Mouse (Mus musculus) limb, embryonic 13.5 days (tissue): ENCODE measurements at regions not wholly inside any gene's neighbourhood (a gene's known extent, or its start where the extent isn't known, plus 50 kb on each side); places are given as distances from the start of the nearest gene placed in this dataset.
A peak's percentile ranks its signal among the peaks of the same experiment; 100 is the strongest.

ENCODE experiments used
- ATAC-seq: fragments of 200-750 bp; cut with Nextera tagmentation; 2 replicates; pipeline ENCODE4 v1.8.0; 2017; ENCODE audit warnings: low read depth, moderate number of reproducible peaks, moderate TSS enrichment; ENCODE audit not compliant: low FRiP score
- H3K27ac ChIP-seq: fragments of 300-500 bp; sonication (generic); 2 replicates; pipeline ENCODE4 v1.5.1; 2015; ENCODE audit warnings: inconsistent platforms, mild to moderate bottlenecking, moderate library complexity
- H3K27me3 ChIP-seq: fragments of 300-500 bp; sonication (generic); 2 replicates; pipeline ENCODE4 v1.6.1; 2015; ENCODE audit warnings: mild to moderate bottlenecking, inconsistent platforms
- H3K36me3 ChIP-seq: fragments of 300-500 bp; sonication (generic); 2 replicates; pipeline ENCODE4 v1.6.1; 2015; ENCODE audit warnings: inconsistent platforms, mild to moderate bottlenecking, moderate library complexity
- H3K4me1 ChIP-seq: fragments of 300-500 bp; sonication (generic); 2 replicates; pipeline ENCODE4 v1.6.1; 2015; ENCODE audit warnings: inconsistent platforms
- H3K4me2 ChIP-seq: fragments of 300-500 bp; sonication (generic); replicated peaks from 2 replicates; pipeline ENCODE4 v1.6.1; 2015; ENCODE audit warnings: inconsistent platforms, mild to moderate bottlenecking, moderate library complexity
- H3K4me3 ChIP-seq: fragments of 300-500 bp; sonication (generic); 2 replicates; pipeline ENCODE4 v1.5.1; 2015; ENCODE audit warnings: moderate library complexity, mild to moderate bottlenecking, inconsistent platforms
- H3K9ac ChIP-seq: fragments of 300-500 bp; sonication (generic); 2 replicates; pipeline ENCODE4 v1.6.1; 2015; ENCODE audit warnings: mild to moderate bottlenecking, inconsistent platforms
- H3K9me3 ChIP-seq: fragments of 300-500 bp; sonication (generic); 2 replicates; pipeline ENCODE4 v1.6.1; 2016; ENCODE audit warnings: inconsistent platforms
- WGBS: fragments of 180-500 bp; shearing (Covaris S2); methylation state at CpG from one replicate; pipeline ENCODE4 v1.1.7; 2015; 5-methylcytosine and 5-hydroxymethylcytosine counted together

GRCm38 (mm10) chr12:15651293-15651692, 165.4 kb downstream of the Trib2 start:
- H3K9me3 ChIP-seq = no peaks in the 10 kb centered on the region
- peaks cover 13% of the 10 kb centered on the region for H3K4me1 ChIP-seq
- no peak overlapping the region for H3K4me3 ChIP-seq
- WGBS = 84% methylated on average over 2 of the region's 2 CpGs
- no peak overlapping the region for H3K9ac ChIP-seq
- H3K27ac ChIP-seq = no peak overlapping the region
- ATAC-seq = no peak
- no peaks in the 10 kb centered on the region for H3K36me3 ChIP-seq
- H3K27me3 ChIP-seq = no peaks in the 10 kb centered on the region
- H3K4me2 ChIP-seq = no peak overlapping the region

GRCm38 (mm10) chr12:15649906-15650305, 166.8 kb downstream of the Trib2 start:
- Histone ChIP-seq H3K4me1 (peaks cover 13% of the 10 kb centered on the region), H3K4me3 (no peak overlapping the region), H3K9me3 (no peaks in the 10 kb centered on the region), H3K27me3 (no peaks in the 10 kb centered on the region), H3K27ac (no peak overlapping the region), H3K9ac (no peak overlapping the region), H3K36me3 (no peaks in the 10 kb centered on the region), H3K4me2 (no peak overlapping the region)
- no peak for ATAC-seq
- WGBS = 85% methylated on average over 4 of the region's 4 CpGs

GRCm38 (mm10) chr12:15649226-15649625, 167.5 kb downstream of the Trib2 start:
- H3K4me3 ChIP-seq = no peak overlapping the region
- H3K27ac ChIP-seq = no peak overlapping the region
- no peaks in the 10 kb centered on the region for H3K36me3 ChIP-seq
- no peak for ATAC-seq
- 66% methylated on average over 1 of the region's 1 CpGs for WGBS
- no peak overlapping the region for H3K9ac ChIP-seq
- H3K4me2 ChIP-seq = no peak overlapping the region
- H3K27me3 ChIP-seq = no peaks in the 10 kb centered on the region
- peaks cover 16% of the 10 kb centered on the region for H3K4me1 ChIP-seq
- H3K9me3 ChIP-seq = no peaks in the 10 kb centered on the region

- H3K4me2 ChIP-seq = no peak overlapping the region
- H3K27me3 ChIP-seq = no peaks in the 10 kb centered on the region
- H3K4me1 ChIP-seq = peaks cover 37% of the 10 kb centered on the region
- no peak overlapping the region for H3K27ac ChIP-seq
- H3K9me3 ChIP-seq = no peaks in the 10 kb centered on the region
- ATAC-seq = peak; percentile 46
- whole genome bisulfite sequencing = 22% methylated on average over 9 of the region's 9 CpGs
- no peak overlapping the region for H3K9ac ChIP-seq
- H3K36me3 ChIP-seq = no peaks in the 10 kb centered on the region
- H3K4me3 ChIP-seq = no peak overlapping the region
Measured at GRCm38 (mm10) chr12:15644074-15644672, 172.5 kb downstream of the Trib2 start.

GRCm38 (mm10) chr12:15643669-15644068, 173.1 kb downstream of the Trib2 start:
- H3K9ac ChIP-seq = no peak overlapping the region
- H3K4me3 ChIP-seq = no peak overlapping the region
- no peaks in the 10 kb centered on the region for H3K36me3 ChIP-seq
- H3K9me3 ChIP-seq = no peaks in the 10 kb centered on the region
- H3K27ac ChIP-seq = no peak overlapping the region
- 9% methylated on average over 3 of the region's 3 CpGs for WGBS
- ATAC-seq = no peak
- H3K27me3 ChIP-seq = no peaks in the 10 kb centered on the region
- 0 out of 2 replicates have a peak overlapping the region, but pooled peaks have one; percentile 3 for H3K4me2 ChIP-seq
- H3K4me1 ChIP-seq = peaks cover 39% of the 10 kb centered on the region

GRCm38 (mm10) chr12:15640320-15640719, 176.4 kb downstream of the Trib2 start:
- ATAC-seq = no peak
- H3K27me3 ChIP-seq = no peaks in the 10 kb centered on the region
- no peak overlapping the region for H3K4me3 ChIP-seq
- WGBS = 33% methylated on average over 5 of the region's 5 CpGs
- H3K9me3 ChIP-seq = no peaks in the 10 kb centered on the region
- H3K9ac ChIP-seq = no peak overlapping the region
- H3K36me3 ChIP-seq = no peaks in the 10 kb centered on the region
- H3K4me1 ChIP-seq = peaks cover 39% of the 10 kb centered on the region
- H3K4me2 ChIP-seq = no peak overlapping the region
- no peak overlapping the region for H3K27ac ChIP-seq

GRCm38 (mm10) chr12:15629971-15630370, 186.8 kb downstream of the Trib2 start:
- Histone ChIP-seq H3K36me3 (no peaks in the 10 kb centered on the region), H3K4me1 (no peaks in the 10 kb centered on the region), H3K27ac (no peak overlapping the region), H3K4me3 (no peak overlapping the region), H3K9me3 (no peaks in the 10 kb centered on the region), H3K4me2 (no peak overlapping the region), H3K9ac (no peak overlapping the region), H3K27me3 (no peaks in the 10 kb centered on the region)
- WGBS = 67% methylated on average over 3 of the region's 3 CpGs
- ATAC-seq = no peak

- Histone ChIP-seq H3K4me2 (no peak overlapping the region), H3K27ac (no peak overlapping the region), H3K9me3 (no peaks in the 10 kb centered on the region), H3K36me3 (no peaks in the 10 kb centered on the region), H3K4me3 (no peak overlapping the region), H3K9ac (no peak overlapping the region), H3K27me3 (no peaks in the 10 kb centered on the region), H3K4me1 (peaks cover 4% of the 10 kb centered on the region)
- no peak for ATAC-seq
- 70% methylated on average over 2 of the region's 2 CpGs for WGBS
Measured at GRCm38 (mm10) chr12:15619521-15619920, 197.2 kb downstream of the Trib2 start.

GRCm38 (mm10) chr12:15617312-15617711, 199.4 kb downstream of the Trib2 start:
- 49% methylated on average over 1 of the region's 1 CpGs for WGBS

GRCm38 (mm10) chr12:15611847-15612580, 204.7 kb downstream of the Trib2 start:
- WGBS = 49% methylated on average over 5 of the region's 5 CpGs
- no peak for ATAC-seq
- H3K9me3 ChIP-seq = no peaks in the 10 kb centered on the region

More at GRCm38 (mm10) chr12:15617312-15617711, 199.4 kb downstream of the Trib2 start:
- ATAC-seq = peak; percentile 36; the same call in 1 of the 2 replicates
- Histone ChIP-seq H3K36me3 (no peaks in the 10 kb centered on the region), H3K27me3 (no peaks in the 10 kb centered on the region), H3K9me3 (no peaks in the 10 kb centered on the region), H3K4me1 (peaks cover 4% of the 10 kb centered on the region), H3K4me3 (no peak overlapping the region), H3K4me2 (no peak overlapping the region), H3K9ac (no peak overlapping the region), H3K27ac (no peak overlapping the region)

GRCm38 (mm10) chr12:15607091-15607490, 209.6 kb downstream of the Trib2 start:
- no peak for ATAC-seq
- Histone ChIP-seq H3K4me2 (no peak overlapping the region), H3K27me3 (no peaks in the 10 kb centered on the region), H3K9ac (no peak overlapping the region), H3K27ac (0 out of 2 replicates have a peak overlapping the region, but pooled peaks have one; percentile 15), H3K4me1 (peaks cover 36% of the 10 kb centered on the region), H3K4me3 (no peak overlapping the region), H3K9me3 (no peaks in the 10 kb centered on the region), H3K36me3 (no peaks in the 10 kb centered on the region)
- WGBS = 65% methylated on average over 1 of the region's 1 CpGs

More at GRCm38 (mm10) chr12:15611847-15612580, 204.7 kb downstream of the Trib2 start:
- Histone ChIP-seq H3K36me3 (no peaks in the 10 kb centered on the region), H3K4me1 (peaks cover 6% of the 10 kb centered on the region), H3K27ac (no peak overlapping the region), H3K4me2 (no peak overlapping the region), H3K4me3 (no peak overlapping the region), H3K9ac (no peak overlapping the region), H3K27me3 (no peaks in the 10 kb centered on the region)

GRCm38 (mm10) chr12:15606095-15606494, 210.6 kb downstream of the Trib2 start:
- H3K4me1 ChIP-seq = peaks cover 36% of the 10 kb centered on the region
- no peak overlapping the region for H3K9ac ChIP-seq
- H3K36me3 ChIP-seq = no peaks in the 10 kb centered on the region
- no peak overlapping the region; the same call in 1 of the 2 replicates for H3K4me2 ChIP-seq
- no peaks in the 10 kb centered on the region for H3K27me3 ChIP-seq
- H3K27ac ChIP-seq = no peak overlapping the region
- no peaks in the 10 kb centered on the region for H3K9me3 ChIP-seq
- ATAC-seq = no peak
- 39% methylated on average over 4 of the region's 4 CpGs for WGBS
- H3K4me3 ChIP-seq = no peak overlapping the region
